Mouse (Mus musculus) heart, postnatal 0 days (tissue): ENCODE measurements around the gene Urah.

Source experiments
- CTCF ChIP-seq: IDR thresholded peaks from 2 replicates; pipeline ENCODE4 v1.5.1; 2016; ENCODE audit warnings: antibody characterized with exemption, control low read depth, low read depth
- EP300 ChIP-seq: IDR thresholded peaks from 2 replicates; pipeline ENCODE4 v1.6.1; 2016; ENCODE audit warnings: antibody characterized with exemption, low read depth

DNA sequence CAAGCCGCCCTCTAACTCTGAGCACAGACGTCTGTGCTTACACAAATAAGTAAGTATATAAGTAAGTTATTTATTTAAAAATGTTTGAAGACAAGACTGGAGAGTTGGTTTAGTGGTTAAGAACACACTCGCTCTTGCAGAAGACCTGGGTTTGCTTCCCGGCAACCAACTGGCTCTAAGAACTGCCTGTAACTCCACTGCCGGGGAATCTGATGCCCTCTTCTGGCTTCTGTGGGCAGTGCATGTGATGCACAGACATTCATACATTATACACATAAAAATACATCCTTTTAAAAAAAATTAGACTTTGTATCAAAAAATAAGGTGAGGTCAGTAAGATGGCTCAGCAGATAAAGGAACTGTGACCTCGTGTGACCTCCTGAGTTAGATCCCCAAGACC lies 24.3 kb upstream of the Urah start:
- TF ChIP-seq CTCF (no peak), EP300 (no peak)
